Mouse (Mus musculus) ovary, adult 18-20 months (tissue): ENCODE data around the gene Ank2.
"Not testable (repeated sequence)": the region's sequence is repeated elsewhere in the genome, so short reads cannot be mapped to it uniquely, and the experiment has no call there.

Experiments used
- DNase-seq: peaks from one replicate; pipeline ENCODE4 v3.0.0; 2022; ENCODE audit warnings: low spot score, mixed read lengths

Gene Ank2

DNA sequence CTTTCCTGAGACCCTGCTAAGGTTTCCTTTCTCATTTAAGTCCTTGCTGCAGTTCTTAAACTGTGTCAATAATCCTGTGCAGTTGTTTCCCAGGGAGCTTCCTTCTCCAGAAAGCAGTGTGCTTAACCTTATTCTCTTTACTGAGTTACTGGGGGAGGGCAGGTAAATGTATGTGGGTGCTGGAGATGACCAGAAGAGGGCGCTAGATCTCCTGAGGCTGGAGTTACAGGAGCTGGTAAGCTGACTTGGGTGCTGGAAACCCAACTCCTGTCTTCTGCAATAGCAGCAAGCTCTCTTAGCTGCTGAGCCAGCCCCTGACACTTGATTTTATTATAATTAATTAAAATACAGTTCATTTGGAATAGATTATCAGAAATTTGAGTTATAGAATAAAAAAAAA lies 84.7 kb downstream of the Ank2 start:
- no peak for DNase-seq

DNA sequence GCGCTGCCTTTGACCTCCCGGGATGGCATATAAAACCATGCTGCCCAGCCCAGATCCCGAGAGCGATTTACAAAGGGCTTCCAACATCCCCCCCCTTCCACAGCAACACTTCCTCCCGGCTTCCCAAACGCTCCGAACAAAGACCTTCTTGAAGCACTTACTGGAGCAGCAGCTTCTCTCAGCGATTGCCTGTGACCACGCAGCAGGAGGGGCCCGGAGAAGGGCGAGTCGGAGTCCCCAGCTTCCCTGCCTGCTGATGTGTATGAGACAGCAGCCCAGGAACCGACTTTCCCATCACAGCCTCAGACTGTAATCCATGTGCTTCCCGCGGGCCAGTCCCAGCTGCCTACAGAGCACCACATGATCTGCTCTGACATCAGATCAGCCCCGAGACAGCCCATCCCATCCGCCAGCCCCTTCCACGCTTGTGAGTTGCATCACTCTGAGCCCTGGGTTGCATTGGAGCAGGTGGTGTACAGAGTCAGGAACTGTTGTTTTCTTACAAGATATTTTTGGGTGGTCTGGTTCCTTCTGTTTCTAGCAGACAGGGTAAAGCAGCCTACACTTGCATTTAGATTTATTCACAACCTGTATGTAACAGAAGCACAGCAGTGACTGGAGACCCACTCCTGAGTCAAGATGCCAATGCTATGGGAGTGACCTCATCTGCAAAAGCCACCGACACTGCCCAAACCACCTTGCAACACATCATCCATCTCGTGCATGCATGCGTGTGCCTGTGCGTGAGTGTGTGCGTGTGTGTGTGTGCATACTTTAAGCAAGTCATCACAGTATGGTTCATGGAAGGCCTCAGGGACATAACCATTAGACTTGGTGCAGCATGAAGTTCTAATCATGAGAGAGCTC lies 90.2 kb downstream of the Ank2 start:
- DNase-seq = peak; percentile 15

DNA sequence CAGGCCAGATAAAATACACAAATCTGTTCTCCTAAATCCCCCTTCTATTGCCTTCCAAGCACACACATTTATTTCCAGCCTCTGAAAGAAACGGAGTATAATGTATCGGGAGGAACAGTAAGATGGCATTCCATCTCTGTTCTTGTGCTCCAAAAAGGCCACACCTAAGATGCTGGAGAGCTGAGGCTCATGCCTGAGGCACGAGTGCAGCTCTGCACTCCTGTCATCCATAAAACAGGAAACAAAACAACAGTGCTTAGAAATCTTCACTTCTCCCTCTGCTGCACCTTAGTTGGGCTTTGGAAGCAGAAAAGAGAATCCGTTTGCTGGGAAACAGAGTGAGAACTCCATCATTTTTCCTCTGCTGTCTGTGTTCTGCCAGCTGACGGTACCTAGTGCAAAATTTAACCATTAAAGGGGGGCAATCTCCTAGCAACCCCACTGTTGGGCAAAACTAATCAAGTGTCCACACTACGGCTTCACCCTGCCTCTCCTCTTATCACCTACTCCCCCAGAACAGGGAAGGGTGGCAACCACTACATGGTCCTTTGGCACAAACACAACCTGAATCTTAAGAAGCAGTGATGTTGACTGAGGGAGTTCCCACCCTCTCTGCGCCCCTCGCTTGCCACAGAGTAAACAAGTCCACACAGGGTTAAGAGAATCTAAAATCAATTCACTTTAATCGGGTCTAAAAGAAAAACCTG lies 91.1 kb downstream of the Ank2 start:
- DNase-seq = no peak

DNA sequence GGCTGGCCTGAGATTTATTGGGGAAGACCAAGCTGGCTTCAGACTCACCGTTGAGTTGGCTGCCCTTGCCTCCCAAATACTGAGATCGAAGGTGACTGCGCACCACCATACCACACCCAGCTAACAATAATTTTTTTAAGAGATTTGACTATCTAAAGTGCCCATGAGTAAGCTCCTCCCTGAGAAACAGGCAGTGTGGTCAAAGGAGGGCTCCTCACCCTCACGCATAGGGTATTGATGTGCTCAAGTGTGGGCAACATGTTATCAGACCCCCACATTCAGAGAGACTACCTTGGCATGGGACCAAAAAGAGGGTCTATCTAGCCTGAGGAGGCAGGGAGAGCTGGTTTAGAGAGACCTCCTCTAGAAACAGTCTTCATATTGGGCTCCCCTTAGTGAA lies 92.3 kb downstream of the Ank2 start:
- no peak for DNase-seq

DNA sequence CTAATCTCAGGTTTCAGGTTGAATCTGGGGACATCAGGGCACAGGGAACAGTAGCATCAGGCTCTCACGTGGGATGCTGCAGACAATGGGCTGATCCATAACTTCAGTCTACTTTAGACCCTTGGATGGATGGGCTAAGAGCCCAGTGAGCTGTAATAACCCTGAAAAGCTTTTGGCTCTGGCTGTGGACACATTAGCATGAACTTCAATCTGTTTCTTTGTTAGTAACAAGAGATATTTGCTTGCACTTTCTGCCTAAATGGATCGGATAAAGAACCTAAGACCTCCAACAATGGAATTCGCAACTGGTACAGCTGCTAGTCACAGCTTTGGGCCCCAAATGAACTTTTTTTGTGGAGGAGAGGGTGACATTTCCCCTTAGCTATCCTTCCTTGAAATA lies 94.8 kb downstream of the Ank2 start:
- no peak for DNase-seq

DNA sequence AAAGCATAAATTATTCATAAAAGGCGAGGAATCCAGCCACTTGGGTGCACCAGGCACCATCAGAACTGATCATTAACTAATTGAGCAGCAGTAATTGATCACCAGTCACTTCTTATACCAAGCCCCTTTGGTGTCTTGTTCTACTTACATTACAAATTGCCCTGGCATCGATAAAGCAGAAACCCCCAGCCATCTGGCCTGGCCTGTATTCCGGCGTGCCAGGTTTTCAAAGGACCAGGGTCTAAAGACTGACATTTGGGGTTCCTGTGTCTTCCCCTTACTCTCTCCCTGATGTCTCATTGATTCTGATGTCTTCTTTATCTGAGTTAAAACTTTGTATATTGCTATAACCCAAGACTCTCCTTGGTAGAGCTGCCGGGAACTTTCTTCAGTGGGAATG lies 98.2 kb downstream of the Ank2 start:
- no peak for DNase-seq

DNA sequence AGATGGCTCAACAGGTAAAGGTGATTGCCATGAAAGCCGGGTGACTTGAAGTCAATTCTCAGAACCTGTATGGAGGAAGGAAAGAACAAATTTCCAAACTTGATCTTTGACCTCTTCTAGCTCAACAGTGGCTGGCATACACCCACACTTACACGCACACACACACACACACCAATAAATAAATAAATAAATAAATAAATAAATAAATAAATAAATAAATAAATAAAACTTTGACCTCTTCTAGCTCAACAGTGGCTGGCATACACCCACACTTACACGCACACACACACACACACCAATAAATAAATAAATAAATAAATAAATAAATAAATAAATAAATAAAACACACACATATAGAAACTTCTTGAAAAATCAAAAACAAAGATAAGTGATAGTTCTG lies 98.7 kb downstream of the Ank2 start:
- DNase-seq = not testable (repeated sequence)

DNA sequence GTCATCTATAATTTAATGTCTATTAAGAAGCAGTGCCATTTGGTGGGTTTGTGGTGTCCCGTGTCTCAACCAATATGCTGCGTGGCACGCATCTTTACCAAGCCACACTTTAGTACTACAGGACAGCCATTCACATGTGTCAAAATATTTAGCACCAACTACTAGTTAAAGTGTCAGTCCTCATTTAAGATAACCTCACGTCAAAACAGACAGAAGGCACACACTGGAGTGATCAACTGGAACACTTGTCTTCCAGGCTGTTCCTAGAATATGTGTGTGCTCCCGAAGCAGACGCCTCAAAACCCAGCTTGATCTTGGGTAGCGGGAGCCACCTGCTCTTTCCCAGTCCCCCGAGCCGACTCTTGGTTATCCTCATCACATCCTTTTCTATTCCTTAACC lies 101.4 kb downstream of the Ank2 start:
- DNase-seq = no peak

DNA sequence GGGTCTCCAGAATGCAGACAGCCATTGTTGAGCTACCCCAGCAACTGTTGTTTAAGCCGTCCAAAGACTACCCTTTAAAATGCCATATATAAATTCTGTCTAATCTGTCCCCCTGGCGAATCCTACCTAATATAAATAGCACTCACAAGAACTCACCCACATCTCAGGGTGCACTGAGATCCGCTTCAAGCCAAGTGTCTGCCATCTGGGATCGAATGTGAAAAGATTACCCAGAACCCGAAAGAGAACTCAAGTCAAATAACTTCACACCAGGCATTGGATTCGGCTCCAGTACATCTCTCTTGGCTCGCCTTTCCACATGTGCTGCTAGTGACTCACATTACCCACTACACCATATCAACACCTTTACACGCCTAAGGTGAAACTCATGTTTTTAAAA lies 103.9 kb downstream of the Ank2 start:
- no peak for DNase-seq

DNA sequence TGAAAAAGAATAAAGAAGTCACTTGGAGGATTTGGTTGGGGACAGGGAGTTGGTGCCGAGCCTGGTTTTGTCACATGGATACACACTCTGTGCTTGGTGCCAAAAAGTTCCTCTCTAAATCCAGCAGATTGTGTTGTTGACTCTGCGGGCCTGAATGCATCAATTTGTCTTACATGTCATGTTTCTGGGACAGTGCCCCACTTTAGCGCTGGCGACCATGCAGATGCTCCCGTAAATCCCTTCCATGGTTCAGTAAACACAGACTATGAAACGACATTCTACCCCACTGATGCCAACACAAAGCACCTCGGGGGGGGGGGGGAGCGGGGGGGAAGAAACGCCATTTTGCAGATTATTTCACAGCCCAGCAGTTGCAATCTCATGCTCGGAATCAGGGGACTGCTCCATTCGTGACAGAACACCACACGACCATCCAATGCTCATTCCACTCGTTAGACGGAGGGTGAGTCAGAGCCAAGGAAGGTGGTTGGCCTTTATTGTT lies 112.1 kb downstream of the Ank2 start:
- DNase-seq = no peak

DNA sequence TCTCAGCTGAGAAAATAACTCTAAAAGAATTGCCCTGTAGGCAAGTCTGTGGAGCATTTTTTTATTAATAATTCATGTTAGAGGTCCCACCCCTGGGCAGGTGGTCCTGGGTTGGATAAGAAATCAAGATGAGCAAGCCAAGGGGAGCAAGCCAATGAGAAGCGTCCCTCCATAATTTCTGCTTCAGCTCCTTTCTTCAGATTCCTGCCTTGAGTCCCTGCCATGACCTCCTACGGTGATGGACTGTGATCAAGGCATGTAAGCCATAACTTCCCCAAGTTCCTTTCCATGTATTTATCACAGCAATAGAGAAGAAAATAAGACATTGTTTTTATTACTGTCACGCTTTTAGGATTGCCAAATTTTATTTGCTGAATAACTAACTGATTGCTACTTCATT lies 115.9 kb downstream of the Ank2 start:
- DNase-seq = no peak

DNA sequence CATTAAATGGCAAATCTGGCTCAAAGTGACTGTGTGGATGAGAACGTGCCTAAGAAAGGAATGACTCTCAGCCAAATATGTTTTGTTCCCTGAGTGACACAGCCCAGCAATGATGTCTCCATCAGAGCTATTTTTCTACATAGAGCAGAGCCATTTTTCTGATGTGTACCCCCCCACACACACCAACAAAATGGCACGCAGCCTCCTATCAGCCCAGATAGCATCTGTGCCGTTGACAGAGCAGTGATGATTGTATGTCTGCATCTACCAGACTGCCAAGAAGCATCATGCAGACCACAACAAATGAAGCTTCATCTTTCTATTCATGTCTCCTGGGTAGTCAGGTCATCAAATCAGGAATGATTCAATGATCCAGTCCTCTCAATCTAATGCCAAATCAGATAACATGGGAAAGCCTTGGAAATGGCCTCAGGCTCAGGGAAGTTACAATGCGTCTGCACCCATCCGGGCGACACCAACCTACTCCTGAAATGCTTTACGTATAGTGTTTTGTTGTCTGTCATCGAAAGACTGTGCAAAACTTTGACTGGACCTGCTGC lies 122.2 kb downstream of the Ank2 start:
- DNase-seq = no peak

DNA sequence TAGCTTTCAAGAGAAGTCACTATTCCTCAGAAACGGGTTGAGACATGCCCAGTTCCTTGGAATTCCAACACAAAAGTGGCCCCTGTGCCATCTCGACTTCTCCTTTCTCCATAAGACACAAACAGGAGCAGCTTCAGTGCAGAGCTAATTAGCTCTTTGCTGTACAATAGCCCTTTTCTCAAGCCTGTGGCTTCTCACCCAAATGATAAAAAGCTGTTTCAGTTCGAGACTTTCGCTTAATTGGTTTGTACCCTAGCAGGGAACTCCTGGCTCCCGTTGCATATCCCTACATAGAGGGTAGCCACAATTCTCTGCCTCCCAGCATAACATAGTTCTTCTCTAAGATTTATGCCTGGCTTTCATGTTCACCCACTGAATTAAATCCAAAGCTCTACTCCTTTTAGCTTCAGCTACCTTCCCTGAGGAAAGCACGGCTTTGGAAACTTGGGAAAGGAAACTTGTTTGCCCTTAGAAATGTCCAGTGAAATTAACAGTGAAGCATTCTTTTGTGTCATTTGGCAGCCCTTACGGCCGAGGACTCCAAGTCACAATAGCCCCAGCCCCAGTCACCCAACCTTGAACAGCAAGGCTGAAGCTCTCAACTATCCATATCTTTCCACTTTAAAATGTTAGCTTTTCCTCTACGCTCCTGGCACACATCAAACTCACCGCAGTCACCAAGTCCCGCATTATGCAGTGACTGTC lies 123.0 kb downstream of the Ank2 start:
- DNase-seq = no peak

DNA sequence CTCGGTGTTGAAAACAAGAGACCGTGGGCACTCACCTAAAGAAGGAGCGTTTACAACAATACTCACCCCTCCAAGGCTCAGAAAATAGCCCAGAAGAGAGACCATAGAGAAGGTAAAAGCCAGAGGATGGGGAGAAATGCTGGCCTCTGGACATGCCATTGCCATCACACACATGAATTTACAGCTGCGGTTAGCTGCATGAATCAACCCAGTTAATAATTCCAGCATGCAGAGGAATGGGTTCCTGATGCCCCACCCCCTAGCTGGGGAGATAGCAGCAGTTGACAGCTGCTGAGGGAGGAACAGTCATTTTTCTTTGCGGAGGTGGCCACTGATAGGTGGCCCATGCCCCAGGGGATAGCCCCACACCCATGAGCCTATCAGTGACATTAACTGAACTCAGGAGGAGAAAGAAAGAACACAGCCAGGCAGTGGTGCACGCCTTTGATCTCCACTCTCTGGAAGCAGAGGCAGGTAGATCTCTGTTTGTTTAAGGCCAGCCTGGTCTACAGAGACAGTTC lies 124.9 kb downstream of the Ank2 start:
- DNase-seq = no peak

DNA sequence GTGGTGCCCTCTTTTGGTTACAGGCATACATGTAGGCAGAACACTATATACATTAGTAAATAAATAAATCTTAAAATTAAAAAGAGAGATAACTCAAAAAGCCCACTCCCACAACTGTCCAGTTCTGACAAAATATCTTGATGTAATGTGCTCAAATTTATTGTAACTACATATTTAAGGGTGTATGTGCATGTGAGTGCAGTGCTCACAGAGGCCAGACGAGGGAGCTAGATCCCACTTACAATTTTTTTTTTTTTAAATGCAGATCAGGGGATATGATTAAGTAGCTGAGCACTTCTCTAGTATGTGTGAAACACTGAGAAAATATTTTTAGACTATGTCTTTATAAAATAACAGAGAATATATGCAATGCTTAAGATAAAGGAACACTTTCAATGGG lies 127.4 kb downstream of the Ank2 start:
- DNase-seq = no peak

DNA sequence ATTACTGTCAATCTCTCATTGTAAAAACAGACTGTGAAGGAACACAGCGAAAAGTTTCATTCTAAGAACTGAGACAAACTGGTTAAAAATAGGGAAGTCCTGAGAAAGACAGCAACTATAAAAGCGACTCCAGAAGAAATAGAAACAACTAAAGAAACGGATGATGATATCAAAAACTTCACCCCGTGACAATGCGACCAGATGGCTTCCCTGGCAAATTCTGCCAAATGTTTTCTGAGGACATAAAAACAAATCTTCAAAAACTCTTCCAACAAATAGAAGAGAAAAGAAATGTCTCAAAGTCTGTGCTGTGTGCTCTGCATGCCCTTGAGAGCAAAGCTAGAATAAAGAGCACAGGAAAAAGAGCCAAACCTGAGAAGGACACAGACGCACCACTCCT lies 129.6 kb downstream of the Ank2 start:
- no peak for DNase-seq

DNA sequence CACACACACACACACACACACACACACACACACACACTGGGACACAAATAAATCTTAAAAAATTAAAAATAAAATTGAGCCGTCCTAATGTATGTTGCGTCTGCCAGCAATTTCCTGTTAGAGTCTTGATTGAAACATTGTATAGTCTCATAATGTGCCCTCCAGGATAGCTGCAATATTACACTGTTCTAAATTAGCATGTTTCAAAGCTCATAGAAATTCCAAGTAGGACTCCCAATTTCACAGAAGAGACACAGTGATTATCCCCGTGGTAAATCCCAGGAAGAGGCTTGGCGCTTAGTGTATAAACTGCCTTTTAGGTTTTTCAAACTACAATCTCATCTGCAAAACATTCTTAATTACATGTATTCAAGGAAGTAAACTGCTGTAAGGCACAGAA lies 131.7 kb downstream of the Ank2 start:
- no peak for DNase-seq

DNA sequence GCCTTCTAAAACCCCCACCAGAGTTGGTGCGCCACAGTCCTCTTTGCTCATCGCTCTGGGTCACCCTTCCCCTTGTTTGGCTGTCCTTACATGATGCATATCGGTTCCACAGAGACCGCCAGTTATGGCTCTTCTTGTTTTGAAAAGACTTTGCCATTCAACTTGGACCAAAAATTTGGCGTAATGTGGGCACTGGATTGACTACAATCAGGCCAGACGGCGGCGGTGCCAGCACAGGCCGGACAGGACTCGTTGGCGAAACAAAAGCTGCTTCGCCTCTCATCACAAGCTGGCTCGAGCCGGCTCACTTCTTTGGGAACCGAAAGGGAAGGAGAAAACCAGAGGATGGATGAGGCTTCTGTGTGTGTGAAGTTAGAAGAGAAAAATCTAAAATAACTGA lies 135.6 kb downstream of the Ank2 start:
- DNase-seq = no peak

DNA sequence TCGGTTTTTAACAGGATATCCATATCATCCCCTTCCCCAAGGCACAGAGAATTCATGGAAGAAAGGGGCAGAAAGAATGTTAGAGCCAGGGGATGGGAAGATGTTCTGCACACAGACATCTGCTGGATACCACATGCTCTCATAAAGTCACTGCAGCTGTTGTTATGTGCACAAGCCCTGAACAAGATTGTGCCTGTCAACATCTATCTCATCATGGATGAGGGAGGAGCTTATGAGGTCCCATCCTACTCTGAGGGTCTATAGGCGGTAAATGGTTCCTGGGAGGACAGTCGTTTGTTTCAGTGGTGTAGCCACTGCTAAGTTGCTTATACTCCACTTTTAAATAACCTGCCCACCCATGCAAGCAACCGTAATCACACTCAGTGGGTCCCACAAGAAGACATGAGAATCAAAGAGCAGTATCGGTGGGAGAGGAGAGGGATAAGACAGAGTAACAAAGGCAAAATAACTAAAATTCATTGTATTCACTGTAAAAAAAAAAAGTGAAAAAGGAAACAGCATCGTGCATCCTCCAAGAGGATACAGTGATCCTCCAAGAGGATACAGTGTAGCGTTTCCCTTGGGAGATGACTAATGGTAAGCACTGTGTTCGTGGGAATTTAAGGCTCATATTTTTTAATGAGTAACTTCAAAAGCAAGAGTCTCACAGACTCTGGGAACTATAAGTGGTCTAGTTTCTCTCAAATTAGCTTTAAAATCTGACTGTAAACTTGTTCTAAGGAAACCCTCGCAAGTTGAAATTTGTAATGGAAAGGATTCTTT lies 136.3 kb downstream of the Ank2 start:
- no peak for DNase-seq

DNA sequence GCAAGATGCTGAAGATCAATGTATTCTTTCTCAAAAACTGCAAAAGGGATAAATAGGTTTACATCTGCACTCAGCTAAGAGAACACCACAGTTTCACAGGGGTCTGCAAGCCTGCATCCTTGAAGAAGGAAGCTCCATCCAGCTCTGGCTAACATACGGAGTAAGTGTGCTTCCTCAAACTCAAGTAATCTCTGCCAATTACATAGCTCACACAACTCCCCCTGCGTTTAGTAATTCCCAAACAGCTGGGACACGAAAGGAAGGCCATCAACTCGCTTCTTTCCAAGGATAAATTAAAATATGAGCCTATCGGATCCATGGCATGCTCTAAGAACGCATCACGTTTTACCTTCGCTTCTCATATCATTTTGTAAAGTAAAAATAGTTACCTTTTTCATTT lies 137.3 kb downstream of the Ank2 start:
- DNase-seq = no peak

DNA sequence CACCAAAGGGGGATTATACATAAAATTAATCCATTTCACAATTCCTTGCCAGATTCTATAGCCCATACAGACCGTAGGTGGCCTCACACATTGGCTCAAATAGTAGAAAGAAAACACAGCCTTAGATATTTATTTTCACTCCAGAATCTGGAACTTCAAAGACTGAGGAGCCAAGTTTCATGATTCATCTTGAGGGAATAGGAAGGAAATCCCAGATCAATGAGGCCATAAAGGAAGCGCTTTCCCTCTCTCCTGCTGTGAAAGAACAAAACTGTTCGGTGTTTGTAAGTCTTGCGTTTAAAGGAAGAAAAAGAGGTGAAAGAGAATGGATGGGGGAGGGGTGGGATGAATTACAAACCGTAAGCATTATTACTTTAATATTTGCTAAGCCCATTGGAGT lies 137.8 kb downstream of the Ank2 start:
- DNase-seq = no peak

DNA sequence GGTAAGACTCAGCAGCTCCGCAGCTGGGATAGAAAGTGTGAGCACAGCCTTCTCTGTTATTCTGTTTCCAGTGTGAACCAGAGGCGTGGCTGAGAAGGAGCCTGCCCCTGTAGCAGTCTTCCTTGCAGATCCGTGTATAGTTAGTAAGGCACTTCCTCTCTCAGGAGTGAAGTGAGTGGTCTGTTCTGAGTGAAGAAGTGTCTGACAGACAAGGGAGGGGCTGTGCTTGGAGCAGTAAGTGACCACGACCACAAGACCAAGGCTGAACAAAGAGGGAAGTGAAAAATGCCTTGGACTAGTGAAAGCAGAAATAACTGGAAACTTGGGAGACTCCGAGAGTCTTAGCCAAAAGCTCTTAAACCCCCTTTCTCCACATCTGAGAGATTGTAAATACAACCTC lies 143.9 kb downstream of the Ank2 start:
- no peak for DNase-seq
